Mouse (Mus musculus): Measurements from ENCODE around the gene Gsta3. TPM values are rescaled to one million over a fixed set of nuclear protein-coding genes. Genes with fewer than 3 reads are reported as not detected.
"Not testable (repeated sequence)": the region's sequence is repeated elsewhere in the genome, so short reads cannot be mapped to it uniquely, and the experiment has no call there.

Gsta3 gene
- polyA plus RNA-seq (2012; ENCODE audit: insufficient read depth, low replicate concordance), result not detected in 2 replicates

DNA sequence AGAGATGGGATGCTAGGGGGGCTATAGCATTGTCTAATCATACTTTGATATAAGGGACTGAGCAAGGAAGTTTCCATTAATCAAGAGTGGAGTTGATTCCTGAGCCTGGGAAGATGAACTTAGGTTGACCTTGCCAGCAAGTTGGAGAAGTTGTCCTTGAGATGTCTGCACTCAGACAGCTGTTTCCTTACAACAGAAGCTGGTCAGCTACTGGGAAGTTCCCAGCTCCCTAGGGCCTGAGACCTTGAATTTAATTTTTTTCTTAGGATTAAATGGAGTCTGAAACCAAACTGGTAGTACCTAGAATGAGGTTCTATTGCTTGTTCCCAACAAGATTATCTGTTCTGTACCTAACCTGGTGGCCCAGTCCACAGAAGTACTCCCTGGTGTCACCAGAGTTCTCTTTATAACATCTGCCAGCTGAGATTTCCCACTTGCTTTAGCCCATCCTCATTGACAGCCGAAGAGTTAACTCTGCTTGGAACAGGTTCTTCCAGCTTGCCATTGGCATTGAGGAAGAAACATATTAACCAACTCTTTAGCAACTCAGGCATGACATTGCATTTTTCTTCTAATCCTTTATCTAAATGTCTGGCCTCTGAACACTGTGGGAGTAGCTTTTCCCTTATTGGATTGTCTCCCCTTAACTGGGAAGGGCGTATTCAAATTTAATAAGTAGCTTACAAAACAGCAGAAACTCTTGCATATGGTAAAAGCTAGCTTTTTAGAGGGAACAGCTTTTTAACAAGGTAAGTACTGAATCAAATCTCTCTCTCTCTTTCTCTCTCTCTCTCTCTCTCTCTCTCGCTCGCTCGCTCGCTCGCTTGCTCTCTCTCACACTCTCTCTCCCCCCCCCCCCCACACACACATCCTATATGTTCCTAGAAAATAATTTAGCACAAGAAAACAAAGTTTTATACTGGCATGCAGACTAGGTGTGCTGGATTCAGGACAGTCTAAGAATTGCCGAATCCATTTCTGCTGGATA, at the start of gene Gsta3:
TSS of gene Gsta3 (plus strand) at position 679 of the 988 bp plus-strand sequence.
- H3K4me3 ChIP-seq (replicated peaks), result no peak within 1 kb of the TSS
- no peaks in the 10 kb centered on the region for H3K9me3 ChIP-seq
- TF ChIP-seq FLI1 (IDR thresholded peaks at IDR 0.05; ENCODE audit: low read length), result no peak
- no peak for TF ChIP-seq GATA1 (IDR thresholded peaks at IDR 0.05; ENCODE audit: borderline replicate concordance, low read length)
- peaks cover 10% of the 10 kb centered on the region for H3K4me1 ChIP-seq
- no peaks in the 10 kb centered on the region for H3K27me3 ChIP-seq (replicated peaks)
- no peaks in the 10 kb centered on the region for H3K36me3 ChIP-seq (replicated peaks; ENCODE audit: low read length)

DNA sequence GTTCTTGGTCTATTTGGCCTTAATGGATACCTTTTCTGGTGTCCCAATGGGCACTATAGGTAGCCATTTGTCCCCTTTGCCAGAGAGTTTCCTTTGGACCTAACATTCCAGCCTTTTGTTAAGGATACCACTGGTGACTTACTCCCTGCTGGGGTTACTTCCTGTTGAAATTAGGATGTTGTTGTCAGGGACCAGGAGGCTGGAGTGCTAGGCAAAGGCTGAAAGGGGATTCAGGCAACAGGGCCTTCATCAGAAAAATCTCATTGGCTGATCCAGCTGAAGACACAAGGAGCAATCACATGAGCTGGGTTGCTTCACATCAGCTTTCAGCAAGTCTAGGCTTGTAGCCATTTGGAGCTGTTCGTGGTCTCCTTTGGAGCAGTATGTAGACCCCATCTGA, 34.1 kb upstream of the Gsta3 start:
- TF ChIP-seq GATA1 (IDR thresholded peaks at IDR 0.05; ENCODE audit: borderline replicate concordance, low read length) (no peak), FLI1 (IDR thresholded peaks at IDR 0.05; ENCODE audit: low read length) (no peak)
- no peaks in the 10 kb centered on the region for H3K27me3 ChIP-seq (replicated peaks)

DNA sequence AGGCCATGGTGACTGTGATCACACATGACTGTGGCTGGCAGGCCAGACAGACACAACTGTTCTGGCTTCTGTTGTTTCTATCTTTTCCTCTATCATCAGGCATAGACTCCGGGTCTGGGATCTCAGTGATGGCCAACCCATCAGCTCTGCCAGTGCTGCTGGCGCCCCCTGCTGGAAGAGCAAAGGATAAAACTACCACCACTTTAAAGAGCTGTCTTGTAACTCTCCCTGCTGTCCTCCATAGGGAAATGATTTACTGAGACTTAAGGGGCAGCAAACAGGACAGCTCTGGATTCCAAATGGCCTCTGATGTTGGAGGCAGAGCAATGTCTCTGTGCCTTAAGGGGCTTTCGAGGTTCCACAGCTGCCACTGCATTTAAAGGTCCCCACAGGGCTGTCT, 26.9 kb upstream of the Gsta3 start:
- not testable (repeated sequence) for H3K36me3 ChIP-seq (replicated peaks; ENCODE audit: low read length); H3K27me3 ChIP-seq (replicated peaks); H3K4me1 ChIP-seq; H3K4me3 ChIP-seq (replicated peaks); H3K9me3 ChIP-seq

More for the DNA sequence above, 34.1 kb upstream of the Gsta3 start:
- Histone ChIP-seq H3K9me3 (no peaks in the 10 kb centered on the region), H3K4me1 (no peaks in the 10 kb centered on the region), H3K4me3 (replicated peaks) (no peak overlapping the region), H3K36me3 (replicated peaks; ENCODE audit: low read length) (no peaks in the 10 kb centered on the region)

DNA sequence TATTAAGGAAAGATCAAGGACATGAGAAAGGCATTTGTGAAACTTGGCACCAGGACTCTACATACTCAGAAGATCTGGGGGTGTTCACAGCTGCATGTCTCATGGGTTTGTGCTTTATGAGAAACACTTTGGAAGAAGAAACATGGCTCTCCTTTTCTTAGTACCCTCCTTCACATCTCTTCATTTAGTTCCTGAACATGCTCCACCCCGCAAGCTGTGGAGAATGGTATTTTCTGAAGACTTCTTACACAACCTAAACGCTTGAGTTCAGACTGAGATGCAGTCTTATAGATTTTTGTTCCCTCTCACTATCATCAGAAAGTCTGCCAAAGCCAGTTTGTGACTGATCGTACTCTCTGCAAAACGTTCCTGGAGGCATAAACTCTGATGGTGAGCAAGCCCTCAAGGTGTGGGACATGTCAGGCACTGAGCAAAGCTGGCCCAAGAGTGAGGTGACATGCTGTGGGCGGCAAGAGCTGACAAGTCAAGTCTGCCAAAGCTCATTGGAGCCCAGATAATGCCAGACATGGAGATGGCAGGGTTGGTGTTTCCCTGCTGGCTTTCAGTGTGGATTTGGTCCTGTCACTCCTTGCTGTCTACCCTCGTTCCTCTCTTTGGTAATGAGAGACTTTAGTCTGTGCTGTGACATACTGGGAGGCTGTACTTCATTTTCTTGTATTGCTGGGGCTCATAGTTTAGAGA, 26.2 kb upstream of the Gsta3 start:
- H3K4me3 ChIP-seq (replicated peaks); H3K36me3 ChIP-seq (replicated peaks; ENCODE audit: low read length); H3K27me3 ChIP-seq (replicated peaks): not testable (repeated sequence)

DNA sequence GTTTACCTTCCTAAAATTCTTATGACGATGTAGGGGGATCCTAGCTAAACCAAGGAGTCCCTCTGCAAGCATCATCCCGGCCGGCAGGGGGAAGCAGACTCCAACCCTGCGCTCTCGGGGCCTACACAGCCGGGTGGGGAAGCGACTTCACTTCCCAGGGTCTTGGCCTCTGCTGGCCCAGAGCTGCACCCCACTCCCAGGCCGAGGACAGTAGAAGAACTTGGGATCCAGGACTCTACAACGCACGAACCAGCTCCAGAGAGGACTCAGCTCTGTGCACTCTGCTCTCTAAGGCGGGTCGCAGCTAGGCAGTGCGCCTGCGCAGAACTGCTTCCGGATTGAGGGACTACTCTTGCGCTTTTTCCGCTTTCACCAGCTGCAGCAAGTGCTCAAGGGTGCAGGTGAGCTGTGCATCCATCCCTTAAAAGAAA, 21.9 kb upstream of the Gsta3 start, which contains the start of gene Tmem14a:
TSS of gene Tmem14a (plus strand) at position 87 of the 431 bp plus-strand sequence.
- TF ChIP-seq FLI1 (IDR thresholded peaks at IDR 0.05; ENCODE audit: low read length), result no peak
- no peak for TF ChIP-seq GATA1 (IDR thresholded peaks at IDR 0.05; ENCODE audit: borderline replicate concordance, low read length)
- Histone ChIP-seq H3K9me3 (no peaks in the 10 kb centered on the region), H3K4me1 (peaks cover 18% of the 10 kb centered on the region), H3K27me3 (replicated peaks) (peaks cover 2% of the 10 kb centered on the region), H3K4me3 (replicated peaks) (peak within 1 kb of the TSS; percentile 93), H3K36me3 (replicated peaks; ENCODE audit: low read length) (no peaks in the 10 kb centered on the region)

More for the DNA sequence above, 26.2 kb upstream of the Gsta3 start:
- H3K9me3 ChIP-seq, H3K4me1 ChIP-seq: not testable (repeated sequence)

DNA sequence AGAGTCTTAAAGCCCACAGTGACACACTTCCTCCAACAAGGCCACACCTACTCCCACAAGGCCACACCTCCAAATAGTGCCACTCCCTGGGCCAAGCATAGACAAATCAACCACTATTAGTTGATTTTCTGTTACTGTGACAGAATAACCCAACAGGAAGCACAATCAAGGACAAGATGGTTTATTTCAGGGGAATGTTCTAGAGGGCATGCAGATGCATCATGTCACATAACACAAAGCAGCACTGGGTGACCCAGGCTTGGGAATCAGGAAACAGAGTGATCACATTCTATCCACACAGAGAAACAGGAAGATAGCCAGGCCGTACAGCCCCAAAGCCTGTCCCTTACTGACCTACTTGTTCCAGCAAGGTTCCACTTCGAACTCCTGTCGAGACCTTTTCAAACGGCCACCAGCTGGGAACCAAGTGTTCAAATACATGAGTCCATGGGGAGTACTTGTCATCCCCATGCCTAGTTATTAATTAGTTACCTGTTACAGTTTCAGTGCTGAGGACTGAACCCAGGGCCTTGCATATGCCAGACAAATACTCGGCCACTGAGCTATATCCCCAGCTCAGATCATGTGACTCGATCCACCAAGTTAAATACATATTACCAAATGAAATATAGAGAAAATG, 12.5 kb upstream of the Gsta3 start:
- Histone ChIP-seq H3K36me3 (replicated peaks; ENCODE audit: low read length) (peaks cover 10% of the 10 kb centered on the region), H3K27me3 (replicated peaks) (no peaks in the 10 kb centered on the region), H3K9me3 (0 out of 2 replicates have a peak, but pooled peaks cover 3% of the 10 kb centered on the region), H3K4me3 (replicated peaks) (no peak overlapping the region), H3K4me1 (peaks cover 7% of the 10 kb centered on the region; the same call in 1 of the 2 replicates)
- no peak for TF ChIP-seq FLI1 (IDR thresholded peaks at IDR 0.05; ENCODE audit: low read length)
- TF ChIP-seq GATA1 (IDR thresholded peaks at IDR 0.05; ENCODE audit: borderline replicate concordance, low read length), result no peak

DNA sequence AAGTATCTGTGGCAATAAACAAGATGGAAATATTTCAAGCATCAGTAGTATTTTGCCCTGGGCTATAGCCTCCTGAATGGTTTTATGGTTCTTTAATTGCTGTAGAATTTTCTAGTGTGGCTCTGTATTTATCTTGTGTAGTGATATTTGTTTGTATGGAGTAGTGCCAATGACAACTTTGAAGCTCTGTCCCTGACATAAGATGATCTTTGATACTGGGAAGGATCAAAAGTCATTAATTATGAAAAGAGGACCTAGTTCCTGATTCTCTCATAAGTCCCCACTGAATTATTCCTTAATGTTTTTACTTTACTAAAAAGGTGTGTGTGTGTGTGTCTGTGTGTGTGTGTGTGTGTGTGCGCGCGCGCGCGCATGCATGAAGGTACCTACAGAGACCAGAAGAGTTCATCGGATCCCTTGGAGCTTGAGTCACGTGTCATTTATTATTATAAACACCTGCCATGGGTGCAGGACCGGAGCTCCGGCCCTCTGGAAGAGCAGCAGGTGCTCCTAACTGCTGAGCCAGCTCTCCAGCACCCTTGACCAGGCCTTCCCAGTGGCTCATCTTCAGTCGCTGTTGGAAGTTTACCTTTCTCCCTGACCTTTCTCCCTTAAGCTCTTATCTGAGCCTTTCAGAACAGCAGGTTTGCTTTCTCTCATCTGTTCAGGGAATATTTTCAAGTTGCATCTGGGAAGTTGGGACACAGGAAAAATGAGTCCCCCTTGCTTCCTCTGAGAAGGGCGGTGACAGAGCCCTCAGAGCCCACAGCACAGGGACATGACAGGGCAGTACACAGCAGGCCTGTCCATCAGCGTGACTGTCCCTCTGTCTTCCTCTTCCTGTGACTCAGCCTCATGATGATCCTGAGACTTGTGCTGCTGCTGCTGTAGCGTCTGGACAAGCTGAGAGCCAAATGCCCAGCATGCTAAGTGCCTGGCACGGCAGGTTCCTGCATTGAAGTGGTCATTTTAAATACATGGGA, 11.4 kb upstream of the Gsta3 start:
- not testable (repeated sequence) for H3K4me1 ChIP-seq; H3K9me3 ChIP-seq; H3K27me3 ChIP-seq (replicated peaks); H3K4me3 ChIP-seq (replicated peaks); H3K36me3 ChIP-seq (replicated peaks; ENCODE audit: low read length)

DNA sequence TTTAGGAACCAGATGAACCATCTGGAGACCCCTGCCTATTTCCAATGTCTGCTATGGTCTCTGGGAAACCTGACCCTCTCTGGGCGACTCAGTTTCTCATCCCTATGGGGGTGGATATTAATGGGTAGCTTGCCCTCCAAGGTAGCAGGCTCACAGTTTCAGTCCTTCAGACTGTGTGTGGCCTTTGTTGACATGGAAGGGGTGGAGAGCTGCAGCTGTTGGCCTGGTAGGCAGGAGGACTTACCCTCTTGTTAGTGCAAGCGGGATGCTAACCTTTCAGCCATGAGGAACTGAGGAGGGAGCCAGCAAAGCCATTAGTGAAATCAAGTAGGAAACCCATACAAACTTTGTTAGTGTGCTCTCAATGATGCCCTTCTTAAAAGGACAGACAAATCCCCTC, 10.0 kb upstream of the Gsta3 start:
- peaks cover 7% of the 10 kb centered on the region; the same call in 1 of the 2 replicates for H3K4me1 ChIP-seq
- H3K36me3 ChIP-seq (replicated peaks; ENCODE audit: low read length), result peaks cover 10% of the 10 kb centered on the region
- H3K9me3 ChIP-seq, result 0 out of 2 replicates have a peak, but pooled peaks cover 3% of the 10 kb centered on the region
- no peaks in the 10 kb centered on the region for H3K27me3 ChIP-seq (replicated peaks)
- no peak overlapping the region for H3K4me3 ChIP-seq (replicated peaks)
- TF ChIP-seq FLI1 (IDR thresholded peaks at IDR 0.05; ENCODE audit: low read length) (no peak), GATA1 (IDR thresholded peaks at IDR 0.05; ENCODE audit: borderline replicate concordance, low read length) (no peak)
